Mouse (Mus musculus) neural tube, embryonic 11.5 days (tissue): ENCODE data around the gene 1700001C19Rik. TPM values are rescaled to one million over a fixed set of nuclear protein-coding genes. Genes with fewer than 3 reads are reported as not detected.

ENCODE experiments used
- ATAC-seq: fragments of 200-750 bp; cut with Nextera tagmentation; 2 replicates; pipeline ENCODE4 v1.8.0; 2017; ENCODE audit warnings: moderate number of reproducible peaks, mild to moderate bottlenecking, moderate TSS enrichment, moderate library complexity; ENCODE audit not compliant: insufficient read depth, low FRiP score, low TSS enrichment
- DNase-seq: peaks from one replicate; pipeline ENCODE4 v3.0.0-alpha.2; 2015; ENCODE audit warnings: low spot score
- H3K27ac ChIP-seq: fragments of 300-500 bp; sonication (generic); 2 replicates; pipeline ENCODE4 v1.5.1; 2014; ENCODE audit warnings: low read depth, mild to moderate bottlenecking, low read length
- H3K27me3 ChIP-seq: fragments of 300-500 bp; sonication (generic); 2 replicates; pipeline ENCODE4 v1.6.1; 2014; ENCODE audit warnings: mild to moderate bottlenecking, low read length, mixed read lengths; ENCODE audit not compliant: control insufficient read depth, insufficient read depth
- H3K36me3 ChIP-seq: fragments of 300-500 bp; sonication (generic); 2 replicates; pipeline ENCODE4 v1.6.1; 2014; ENCODE audit warnings: mild to moderate bottlenecking, low read length, moderate library complexity, mixed read lengths; ENCODE audit not compliant: control insufficient read depth, insufficient read depth
- H3K4me1 ChIP-seq: fragments of 300-500 bp; sonication (generic); 2 replicates; pipeline ENCODE4 v1.6.1; 2014; ENCODE audit warnings: low read length, mixed read lengths; ENCODE audit not compliant: control insufficient read depth, insufficient read depth
- H3K4me2 ChIP-seq: fragments of 300-500 bp; sonication (generic); 2 replicates; pipeline ENCODE4 v1.6.1; 2014; ENCODE audit warnings: low read depth, mild to moderate bottlenecking, moderate library complexity
- H3K4me3 ChIP-seq: fragments of 300-500 bp; sonication (generic); 2 replicates; pipeline ENCODE4 v1.5.1; 2014; ENCODE audit warnings: low read depth, low read length
- H3K9ac ChIP-seq: fragments of 300-500 bp; sonication (generic); 2 replicates; pipeline ENCODE4 v1.6.1; 2014; ENCODE audit warnings: mild to moderate bottlenecking, low read length
- H3K9me3 ChIP-seq: fragments of 300-500 bp; sonication (generic); 2 replicates; pipeline ENCODE4 v1.6.1; 2016; ENCODE audit warnings: low read length; ENCODE audit not compliant: control insufficient read depth
- WGBS: fragments of 180-500 bp; shearing (Covaris S2); extraction: QIAGEN DNeasy Blood & Tissue Kit; methylation state at CpG from one replicate; pipeline ENCODE4 v1.1.7; 2014; 5-methylcytosine and 5-hydroxymethylcytosine counted together
- polyA plus RNA-seq: library from polyadenylated mRNA; unstranded; fragments of >200 nt; fragmentation: Nextera tagmentation; extraction: Ambion mirVana; gene quantifications from 2 replicates; pipeline ENCODE4 v1.2.1, GENCODE M21; 2014

The 1700001C19Rik gene
- polyA plus RNA-seq, 1 experiment from 2014 or later = 0.37 TPM

DNA sequence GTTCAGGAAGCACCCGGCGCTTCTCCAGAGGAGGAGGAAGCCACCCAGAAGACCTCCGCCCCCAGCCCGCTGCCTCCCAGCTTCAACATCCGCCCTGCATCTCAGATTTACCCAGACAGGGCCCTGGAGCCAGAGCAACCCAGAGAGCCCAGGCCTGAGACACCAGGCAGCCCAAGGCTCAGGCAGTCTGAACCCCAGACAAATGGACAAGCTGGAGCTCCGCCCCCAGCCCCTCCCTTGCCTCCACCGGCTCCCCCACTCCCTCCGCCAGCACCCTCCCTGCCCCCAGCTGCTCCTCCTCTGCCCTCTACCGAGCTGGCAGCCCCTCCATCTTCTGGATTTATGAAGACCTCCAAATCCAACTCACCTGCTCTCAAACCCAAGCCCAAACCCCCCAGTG, 29.1 kb upstream of the 1700001C19Rik start:
- 16% methylated on average over 9 of the region's 9 CpGs for WGBS
- ATAC-seq = no peak
- Histone ChIP-seq H3K9ac (no peak overlapping the region), H3K9me3 (no peaks in the 10 kb centered on the region), H3K4me2 (no peak overlapping the region; the same call in 1 of the 2 replicates), H3K27ac (no peak overlapping the region), H3K27me3 (peaks cover 24% of the 10 kb centered on the region), H3K4me1 (0 out of 2 replicates have a peak, but pooled peaks cover 2% of the 10 kb centered on the region), H3K4me3 (no peak overlapping the region), H3K36me3 (no peaks in the 10 kb centered on the region)
- DNase-seq = no peak

GRCm38 (mm10) chr17:47465016-47465415, 27.8 kb upstream of the 1700001C19Rik start:
- Histone ChIP-seq H3K4me1 (0 out of 2 replicates have a peak, but pooled peaks cover 2% of the 10 kb centered on the region), H3K4me3 (no peak overlapping the region), H3K4me2 (no peak overlapping the region), H3K9ac (no peak overlapping the region), H3K27ac (no peak overlapping the region), H3K36me3 (no peaks in the 10 kb centered on the region), H3K27me3 (peaks cover 24% of the 10 kb centered on the region), H3K9me3 (no peaks in the 10 kb centered on the region)
- 81% methylated on average over 11 of the region's 11 CpGs for WGBS
- DNase-seq (no peak), ATAC-seq (no peak)

DNA sequence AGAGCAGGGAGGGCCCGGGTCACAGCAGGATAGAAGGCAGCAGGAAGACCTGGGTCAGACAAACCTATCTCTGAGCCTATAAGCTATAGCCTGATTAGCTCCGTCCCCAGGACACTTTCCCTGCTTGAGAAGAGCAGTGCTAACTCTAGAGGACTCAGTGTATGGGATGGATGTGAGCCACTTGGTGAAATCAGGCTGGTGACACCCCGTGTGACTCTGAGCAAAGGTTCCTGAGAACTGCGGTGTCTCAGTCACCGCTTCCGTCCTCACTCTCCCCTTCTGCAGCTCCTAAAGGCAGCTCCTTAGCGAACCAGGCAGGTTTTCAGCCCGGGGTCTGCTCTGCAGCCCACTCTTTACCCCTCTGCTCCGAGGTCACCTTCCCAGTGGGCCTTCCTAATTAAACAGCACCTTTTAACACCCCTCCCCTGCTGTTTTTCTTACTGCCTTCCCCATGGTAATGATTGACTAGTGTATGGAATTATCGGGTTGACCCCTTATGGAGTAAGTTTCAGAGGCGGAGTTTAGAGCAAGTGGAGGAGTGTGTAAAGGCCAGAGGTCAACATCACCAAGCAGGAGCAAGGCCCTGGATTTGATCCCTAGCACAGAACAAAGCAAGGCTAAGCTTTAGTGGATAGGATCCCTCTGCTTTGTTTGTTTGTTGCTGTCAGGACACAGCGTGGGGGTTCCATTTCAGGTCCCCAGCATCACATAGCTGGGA, 27.2 kb upstream of the 1700001C19Rik start:
- H3K4me3 ChIP-seq = no peak overlapping the region
- WGBS = 42% methylated on average over 12 of the region's 12 CpGs
- ATAC-seq (no peak), DNase-seq (no peak)
- H3K27ac ChIP-seq = no peak overlapping the region
- 0 out of 2 replicates have a peak, but pooled peaks cover 2% of the 10 kb centered on the region for H3K4me1 ChIP-seq
- peaks cover 24% of the 10 kb centered on the region for H3K27me3 ChIP-seq
- H3K4me2 ChIP-seq = no peak overlapping the region
- no peak overlapping the region for H3K9ac ChIP-seq
- H3K36me3 ChIP-seq = no peaks in the 10 kb centered on the region
- no peaks in the 10 kb centered on the region for H3K9me3 ChIP-seq

- no peak overlapping the region for H3K4me2 ChIP-seq
- no peaks in the 10 kb centered on the region for H3K9me3 ChIP-seq
- WGBS = 44% methylated on average over 9 of the region's 9 CpGs
- no peaks in the 10 kb centered on the region for H3K36me3 ChIP-seq
- DNase-seq = no peak
- H3K4me3 ChIP-seq = no peak overlapping the region
- no peak for ATAC-seq
- no peaks in the 10 kb centered on the region for H3K4me1 ChIP-seq
- H3K9ac ChIP-seq = no peak overlapping the region
- no peak overlapping the region for H3K27ac ChIP-seq
- peaks cover 9% of the 10 kb centered on the region for H3K27me3 ChIP-seq
Observed at GRCm38 (mm10) chr17:47462728-47463388, 25.7 kb upstream of the 1700001C19Rik start.

DNA sequence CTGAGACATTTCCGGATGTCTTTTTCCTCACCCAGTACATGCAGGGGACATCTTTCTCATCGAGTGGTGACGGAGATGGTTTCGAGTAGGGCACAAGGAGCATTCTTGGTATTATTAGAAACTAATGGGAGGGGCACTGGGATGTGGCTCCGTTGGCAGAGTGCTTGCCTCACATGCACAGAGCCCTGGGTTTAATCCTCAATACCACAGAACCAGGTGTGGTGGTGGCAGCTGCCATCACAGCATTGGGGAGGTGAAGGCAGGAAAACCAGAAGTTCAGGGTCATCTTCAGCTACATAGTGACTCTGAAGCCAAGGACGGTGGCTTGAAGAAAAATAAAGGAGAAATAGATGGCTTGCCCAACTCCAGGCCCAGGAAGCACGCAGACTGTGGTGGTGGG, 25.0 kb upstream of the 1700001C19Rik start:
- DNase-seq (no peak), ATAC-seq (no peak)
- 80% methylated on average over 7 of the region's 7 CpGs for WGBS
- no peak overlapping the region for H3K9ac ChIP-seq
- no peaks in the 10 kb centered on the region for H3K36me3 ChIP-seq
- H3K4me1 ChIP-seq = no peaks in the 10 kb centered on the region
- H3K4me2 ChIP-seq = no peak overlapping the region
- H3K9me3 ChIP-seq = no peaks in the 10 kb centered on the region
- H3K4me3 ChIP-seq = no peak overlapping the region
- H3K27ac ChIP-seq = no peak overlapping the region
- H3K27me3 ChIP-seq = peaks cover 2% of the 10 kb centered on the region

- Histone ChIP-seq H3K9ac (no peak overlapping the region), H3K27ac (no peak overlapping the region), H3K4me2 (no peak overlapping the region), H3K4me3 (no peak overlapping the region), H3K27me3 (no peaks in the 10 kb centered on the region; the same call in 1 of the 2 replicates), H3K4me1 (no peaks in the 10 kb centered on the region), H3K36me3 (no peaks in the 10 kb centered on the region), H3K9me3 (no peaks in the 10 kb centered on the region)
- DNase-seq = no peak
- WGBS = 74% methylated on average over 3 of the region's 3 CpGs
- ATAC-seq = no peak
Observed at GRCm38 (mm10) chr17:47461688-47462087, 24.5 kb upstream of the 1700001C19Rik start.

DNA sequence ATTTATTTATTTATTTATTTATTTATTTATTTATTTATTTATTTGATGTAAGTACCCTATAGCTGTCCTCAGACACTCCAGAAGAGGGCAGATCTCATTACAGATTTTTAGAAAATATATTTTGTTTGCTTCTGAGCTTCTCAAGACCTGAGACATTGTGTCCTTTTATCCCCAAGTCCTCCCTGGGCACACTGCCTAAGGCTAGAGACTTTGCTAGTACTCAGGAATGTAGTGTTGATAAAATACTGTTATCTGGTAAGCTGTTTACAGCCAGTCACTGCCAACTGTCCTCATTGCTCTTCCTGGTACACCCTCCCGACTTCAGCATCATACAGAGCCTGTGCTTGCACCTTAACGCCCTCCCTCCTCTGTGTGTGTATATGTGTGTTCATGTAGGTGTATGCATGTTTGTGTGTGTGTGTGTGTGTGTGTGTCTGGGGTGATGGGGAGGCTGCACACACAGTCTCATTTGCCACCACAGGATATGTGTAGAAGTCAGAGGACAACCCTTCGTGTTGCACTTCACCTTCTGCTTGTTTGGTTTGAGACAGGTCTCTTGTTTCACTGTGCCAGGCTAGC, 22.3 kb upstream of the 1700001C19Rik start:
- Histone ChIP-seq H3K4me2 (no peak overlapping the region), H3K9ac (no peak overlapping the region), H3K27ac (no peak overlapping the region), H3K36me3 (no peaks in the 10 kb centered on the region), H3K4me1 (no peaks in the 10 kb centered on the region), H3K9me3 (no peaks in the 10 kb centered on the region), H3K27me3 (no peaks in the 10 kb centered on the region), H3K4me3 (no peak overlapping the region)
- no peak for DNase-seq
- 85% methylated on average over 3 of the region's 3 CpGs for WGBS
- ATAC-seq = no peak

DNA sequence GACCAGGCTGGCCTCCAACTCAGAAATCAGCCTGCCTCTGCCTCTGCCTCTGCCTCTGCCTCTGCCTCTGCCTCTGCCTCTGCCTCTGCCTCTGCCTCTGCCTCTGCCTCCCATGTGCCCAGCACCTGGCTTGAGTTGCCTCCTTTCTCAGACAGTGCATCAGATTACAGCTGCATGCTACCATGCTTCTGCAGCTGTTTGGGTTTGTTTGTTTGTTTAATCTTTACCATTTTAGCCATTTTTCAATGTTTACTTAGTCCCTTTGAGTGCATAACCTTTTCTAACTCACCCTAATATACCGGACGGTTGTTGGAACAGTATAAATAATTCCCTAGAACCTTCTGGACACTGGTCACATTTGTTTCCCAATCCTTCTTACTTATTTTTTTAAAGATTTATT, 21.8 kb upstream of the 1700001C19Rik start:
- Histone ChIP-seq H3K4me2 (no peak overlapping the region), H3K27me3 (no peaks in the 10 kb centered on the region), H3K27ac (no peak overlapping the region), H3K4me3 (no peak overlapping the region), H3K9ac (no peak overlapping the region), H3K36me3 (no peaks in the 10 kb centered on the region), H3K4me1 (no peaks in the 10 kb centered on the region), H3K9me3 (no peaks in the 10 kb centered on the region)
- DNase-seq = no peak
- WGBS = 86% methylated on average over 2 of the region's 2 CpGs
- ATAC-seq = no peak
